Mouse (Mus musculus): ENCODE results near the gene Srcin1.
A peak's percentile ranks its signal among the peaks of the same experiment; 100 is the strongest.

Srcin1 gene

GRCm38 (mm10) chr11:97548757-97549156, 27.2 kb downstream of the Srcin1 start:
- peak in 1 of 2 experiments; percentile 40 for DNase-seq

GRCm38 (mm10) chr11:97547957-97548706, 27.9 kb downstream of the Srcin1 start:
- DNase-seq: peak; percentile 45 to 53

GRCm38 (mm10) chr11:97546804-97547411, 29.1 kb downstream of the Srcin1 start:
- DNase-seq: peak; percentile 71 to 78

- peak; percentile 55 to 66 for DNase-seq
Measured at GRCm38 (mm10) chr11:97545808-97546560, 30.0 kb downstream of the Srcin1 start.

GRCm38 (mm10) chr11:97543883-97544282, 32.1 kb downstream of the Srcin1 start:
- peak in 1 of 2 experiments; percentile 47 for DNase-seq

GRCm38 (mm10) chr11:97543181-97543733, 32.7 kb downstream of the Srcin1 start:
- peak; percentile 95 to 99 for DNase-seq

- DNase-seq: peak in 1 of 2 experiments; percentile 45
Measured at GRCm38 (mm10) chr11:97542171-97543150, 33.5 kb downstream of the Srcin1 start.

- DNase-seq: peak; percentile 77 to 78
Measured at GRCm38 (mm10) chr11:97540604-97541003, 35.4 kb downstream of the Srcin1 start.

GRCm38 (mm10) chr11:97540136-97540535, 35.9 kb downstream of the Srcin1 start:
- no peak for DNase-seq

GRCm38 (mm10) chr11:97539622-97540021, 36.4 kb downstream of the Srcin1 start:
- DNase-seq: peak in 1 of 2 experiments; percentile 28

GRCm38 (mm10) chr11:97537580-97538089, 38.4 kb downstream of the Srcin1 start:
- DNase-seq: peak; percentile 68 to 70

- DNase-seq: peak; percentile 94 to 95
Measured at GRCm38 (mm10) chr11:97536835-97537579, 39.0 kb downstream of the Srcin1 start.

- peak; percentile 74 to 78 for DNase-seq
Measured at GRCm38 (mm10) chr11:97536083-97536747, 39.8 kb downstream of the Srcin1 start.

- DNase-seq: no peak
Measured at GRCm38 (mm10) chr11:97535660-97536059, 40.3 kb downstream of the Srcin1 start.

- peak in 1 of 2 experiments; percentile 69 for DNase-seq
Measured at GRCm38 (mm10) chr11:97535308-97535630, 40.7 kb downstream of the Srcin1 start.

- peak; percentile 66 to 70 for DNase-seq
Measured at GRCm38 (mm10) chr11:97534442-97535307, 41.3 kb downstream of the Srcin1 start.

GRCm38 (mm10) chr11:97533653-97534052, 42.3 kb downstream of the Srcin1 start:
- no peak for DNase-seq

GRCm38 (mm10) chr11:97532950-97533582, 42.9 kb downstream of the Srcin1 start:
- DNase-seq: peak; percentile 81

- peak; percentile 82 to 83 for DNase-seq
Measured at GRCm38 (mm10) chr11:97532354-97532753, 43.6 kb downstream of the Srcin1 start.
